Mouse (Mus musculus): ENCODE results near the gene Olfr222. TPM values are rescaled to one million over a fixed set of nuclear protein-coding genes. Genes with fewer than 3 reads are reported as not detected.

Gene Olfr222
- polyA plus RNA-seq, 1 experiment = not detected

DNA sequence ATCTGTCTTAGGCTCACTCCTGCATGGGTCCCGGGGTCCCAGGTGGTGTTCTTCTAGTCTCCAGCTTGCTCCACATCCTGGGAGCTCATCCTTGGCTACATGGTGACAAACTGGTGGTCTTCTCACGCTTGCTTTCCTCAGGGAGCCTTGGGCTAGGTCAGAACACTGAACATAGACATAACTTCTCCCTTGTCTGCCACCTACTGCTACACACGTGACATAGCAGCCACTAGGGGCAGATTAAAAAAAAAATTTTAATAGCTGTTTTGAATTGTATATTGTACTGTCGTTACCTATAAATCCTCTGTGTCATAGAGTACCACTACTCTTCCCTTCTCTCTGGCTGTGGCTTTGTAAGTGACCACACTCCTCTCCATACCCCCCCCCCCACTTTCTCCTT lies 20.1 kb upstream of the Olfr222 start:
- no peak for TF ChIP-seq POLR2A (IDR thresholded peaks at IDR 0.05; ENCODE audit: insufficient read depth, low read depth, low read length)
- TF ChIP-seq CTCF (IDR thresholded peaks at IDR 0.05; ENCODE audit: insufficient read depth, low read depth, low read length) = no peak
- 39% methylated on average over 4 of the region's 4 CpGs for WGBS
- no peaks in the 10 kb centered on the region for H3K4me1 ChIP-seq (ENCODE audit: control insufficient read depth, insufficient read depth, low read length)
- H3K4me3 ChIP-seq (ENCODE audit: insufficient read depth, low read depth, low read length) = no peak overlapping the region
- H3K27ac ChIP-seq (ENCODE audit: insufficient read depth, low read depth, low read length) = no peak overlapping the region

DNA sequence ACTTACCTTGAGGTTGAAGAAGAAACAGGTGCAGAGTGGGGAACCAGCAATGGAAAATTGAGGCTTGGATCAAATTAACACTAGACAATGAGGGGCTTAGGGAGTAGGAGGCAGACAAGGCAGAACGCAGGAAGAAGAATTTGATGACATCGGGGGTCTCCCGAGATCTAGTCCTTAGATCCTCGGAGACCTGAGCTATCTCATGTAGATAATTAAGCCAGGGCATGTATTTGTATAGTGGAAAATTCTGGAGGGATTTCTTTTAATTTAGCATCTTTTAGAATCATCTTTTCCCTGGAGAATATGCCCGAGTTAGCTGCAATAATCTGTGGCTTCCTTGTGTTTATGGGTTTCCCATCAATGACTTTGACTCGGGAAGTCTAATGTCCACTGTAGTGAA lies 17.2 kb upstream of the Olfr222 start, which contains the start of gene Olfr223:
Gene Olfr223 (minus strand): TSS at position 101 of the 400 bp plus-strand sequence.
- H3K4me1 ChIP-seq (ENCODE audit: control insufficient read depth, insufficient read depth, low read length) = no peaks in the 10 kb centered on the region
- TF ChIP-seq POLR2A (IDR thresholded peaks at IDR 0.05; ENCODE audit: insufficient read depth, low read depth, low read length) = no peak
- no peak within 1 kb of the TSS for H3K27ac ChIP-seq (ENCODE audit: insufficient read depth, low read depth, low read length)
- WGBS = 85% methylated on average over 6 of the region's 6 CpGs
- no peak within 1 kb of the TSS for H3K4me3 ChIP-seq (ENCODE audit: insufficient read depth, low read depth, low read length)

GRCm38 (mm10) chr11:59589496-59589895 lies 13.5 kb upstream of the Olfr222 start:
- no peaks in the 10 kb centered on the region for H3K4me1 ChIP-seq (ENCODE audit: control insufficient read depth, insufficient read depth, low read length)
- 92% methylated on average over 8 of the region's 8 CpGs for WGBS
- H3K27ac ChIP-seq (ENCODE audit: insufficient read depth, low read depth, low read length) = no peak overlapping the region
- TF ChIP-seq POLR2A (IDR thresholded peaks at IDR 0.05; ENCODE audit: insufficient read depth, low read depth, low read length) (no peak), CTCF (IDR thresholded peaks at IDR 0.05; ENCODE audit: insufficient read depth, low read depth, low read length) (no peak)
- no peak overlapping the region for H3K4me3 ChIP-seq (ENCODE audit: insufficient read depth, low read depth, low read length)

DNA sequence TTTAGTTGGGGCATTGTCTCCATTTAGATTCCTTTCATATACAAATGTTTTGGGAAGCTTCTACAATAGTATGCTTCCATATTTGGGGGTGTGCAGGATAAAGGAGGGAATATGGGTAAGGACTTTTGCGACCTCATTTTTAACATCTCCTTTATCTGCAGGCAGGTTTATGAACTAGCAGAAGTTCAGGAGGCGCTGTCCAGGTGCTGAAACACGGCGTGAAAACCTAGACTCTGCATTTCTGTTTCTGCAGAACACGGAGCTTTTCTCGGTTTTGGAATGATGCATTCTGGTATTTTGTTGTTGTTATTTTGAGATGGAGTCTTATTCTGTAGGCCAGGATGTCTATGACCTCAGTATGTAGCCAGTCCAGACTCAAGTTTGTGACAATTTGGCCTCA lies 8.5 kb upstream of the Olfr222 start:
- WGBS = 51% methylated on average over 6 of the region's 6 CpGs
- H3K27ac ChIP-seq (ENCODE audit: insufficient read depth, low read depth, low read length) = no peak overlapping the region
- no peaks in the 10 kb centered on the region for H3K4me1 ChIP-seq (ENCODE audit: control insufficient read depth, insufficient read depth, low read length)
- no peak overlapping the region for H3K4me3 ChIP-seq (ENCODE audit: insufficient read depth, low read depth, low read length)
- TF ChIP-seq CTCF (IDR thresholded peaks at IDR 0.05; ENCODE audit: insufficient read depth, low read depth, low read length) (no peak), POLR2A (IDR thresholded peaks at IDR 0.05; ENCODE audit: insufficient read depth, low read depth, low read length) (no peak)

DNA sequence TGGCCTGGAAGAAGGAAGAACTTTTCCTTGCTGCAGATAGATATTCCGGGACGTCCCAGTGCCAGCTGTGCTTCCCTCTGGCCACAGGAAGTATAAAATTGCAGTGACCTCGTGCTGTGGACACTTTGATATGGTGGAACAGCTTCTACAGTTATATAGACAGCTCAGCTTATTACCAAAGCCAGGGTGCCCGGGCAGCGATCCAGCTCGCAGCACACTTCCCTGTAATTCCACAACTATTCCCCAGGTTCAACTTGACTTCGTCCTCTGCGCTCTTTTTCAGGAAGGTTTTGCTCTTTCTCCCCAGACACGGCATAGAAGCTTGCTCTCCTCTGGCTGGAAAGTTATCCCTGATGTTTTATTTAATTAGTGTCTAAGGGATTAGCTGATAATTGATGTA lies 309 bp downstream of the Olfr222 start:
- Histone ChIP-seq H3K4me3 (ENCODE audit: insufficient read depth, low read depth, low read length) (no peak overlapping the region), H3K4me1 (ENCODE audit: control insufficient read depth, insufficient read depth, low read length) (no peaks in the 10 kb centered on the region), H3K27ac (ENCODE audit: insufficient read depth, low read depth, low read length) (no peak overlapping the region)
- no peak for TF ChIP-seq CTCF (IDR thresholded peaks at IDR 0.05; ENCODE audit: insufficient read depth, low read depth, low read length)
- no peak for TF ChIP-seq POLR2A (IDR thresholded peaks at IDR 0.05; ENCODE audit: insufficient read depth, low read depth, low read length)
- WGBS = 58% methylated on average over 9 of the region's 9 CpGs

DNA sequence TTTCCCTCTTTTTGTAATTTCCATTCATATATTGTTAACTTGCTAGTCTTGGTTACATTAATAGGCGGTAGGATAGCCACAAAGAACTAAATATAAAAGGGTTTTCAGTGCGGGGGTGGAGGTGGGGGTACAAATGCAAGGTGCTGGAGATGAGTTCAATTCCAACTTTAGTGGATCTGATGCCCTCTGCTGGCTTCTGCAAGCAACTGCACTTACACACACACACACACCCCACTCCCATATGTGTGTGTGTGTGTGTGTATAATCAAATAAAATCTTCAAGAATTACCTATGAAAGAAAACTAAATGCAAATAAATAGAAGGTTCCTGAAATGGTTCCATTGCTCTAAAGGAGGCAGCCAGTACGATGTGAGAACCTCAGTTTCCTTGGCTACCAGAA lies 6.7 kb downstream of the Olfr222 start:
- no peak for TF ChIP-seq CTCF (IDR thresholded peaks at IDR 0.05; ENCODE audit: insufficient read depth, low read depth, low read length)
- TF ChIP-seq POLR2A (IDR thresholded peaks at IDR 0.05; ENCODE audit: insufficient read depth, low read depth, low read length) = no peak
- Histone ChIP-seq H3K4me3 (ENCODE audit: insufficient read depth, low read depth, low read length) (no peak overlapping the region), H3K27ac (ENCODE audit: insufficient read depth, low read depth, low read length) (no peak overlapping the region), H3K4me1 (ENCODE audit: control insufficient read depth, insufficient read depth, low read length) (no peaks in the 10 kb centered on the region)
- WGBS = 36% methylated on average over 3 of the region's 3 CpGs

GRCm38 (mm10) chr11:59562837-59563236 lies 13.2 kb downstream of the Olfr222 start:
- Histone ChIP-seq H3K4me3 (ENCODE audit: insufficient read depth, low read depth, low read length) (no peak overlapping the region), H3K27ac (ENCODE audit: insufficient read depth, low read depth, low read length) (no peak overlapping the region), H3K4me1 (ENCODE audit: control insufficient read depth, insufficient read depth, low read length) (no peaks in the 10 kb centered on the region)
- no peak for TF ChIP-seq CTCF (IDR thresholded peaks at IDR 0.05; ENCODE audit: insufficient read depth, low read depth, low read length)
- TF ChIP-seq POLR2A (IDR thresholded peaks at IDR 0.05; ENCODE audit: insufficient read depth, low read depth, low read length) = no peak
- WGBS = 62% methylated on average over 9 of the region's 9 CpGs

- H3K4me3 ChIP-seq (ENCODE audit: insufficient read depth, low read depth, low read length) = no peak overlapping the region
- no peak for TF ChIP-seq CTCF (IDR thresholded peaks at IDR 0.05; ENCODE audit: insufficient read depth, low read depth, low read length)
- no peak for TF ChIP-seq POLR2A (IDR thresholded peaks at IDR 0.05; ENCODE audit: insufficient read depth, low read depth, low read length)
- H3K4me1 ChIP-seq (ENCODE audit: control insufficient read depth, insufficient read depth, low read length) = no peaks in the 10 kb centered on the region
- H3K27ac ChIP-seq (ENCODE audit: insufficient read depth, low read depth, low read length) = no peak overlapping the region
- 92% methylated on average over 4 of the region's 4 CpGs for WGBS
Observed at GRCm38 (mm10) chr11:59562336-59562735, 13.7 kb downstream of the Olfr222 start.

DNA sequence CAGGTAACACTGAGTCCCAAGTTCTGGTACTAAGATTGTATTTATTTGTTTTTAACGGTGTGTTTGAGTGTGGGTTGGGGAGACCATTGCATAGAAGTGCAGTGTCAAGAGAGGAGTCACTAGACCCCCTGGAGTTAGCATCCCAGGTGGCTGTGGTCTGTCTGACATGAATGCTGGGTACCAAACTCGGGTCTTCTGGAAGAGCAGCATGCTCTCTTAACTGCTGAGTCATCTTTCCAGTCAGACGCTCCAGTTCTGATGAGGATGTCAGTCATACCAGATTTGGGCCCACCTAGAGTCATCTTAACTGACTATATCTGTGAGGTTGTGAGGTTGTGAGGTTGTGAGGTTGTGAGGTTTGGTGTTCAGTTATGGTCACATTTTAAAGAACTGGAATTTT lies 15.1 kb downstream of the Olfr222 start:
- Histone ChIP-seq H3K27ac (ENCODE audit: insufficient read depth, low read depth, low read length) (no peak overlapping the region), H3K4me3 (ENCODE audit: insufficient read depth, low read depth, low read length) (no peak overlapping the region), H3K4me1 (ENCODE audit: control insufficient read depth, insufficient read depth, low read length) (no peaks in the 10 kb centered on the region)
- 82% methylated on average over 3 of the region's 3 CpGs for WGBS
- TF ChIP-seq CTCF (IDR thresholded peaks at IDR 0.05; ENCODE audit: insufficient read depth, low read depth, low read length) = no peak
- no peak for TF ChIP-seq POLR2A (IDR thresholded peaks at IDR 0.05; ENCODE audit: insufficient read depth, low read depth, low read length)

- H3K4me3 ChIP-seq (ENCODE audit: insufficient read depth, low read depth, low read length) = no peak overlapping the region
- 83% methylated on average over 8 of the region's 8 CpGs for WGBS
- H3K4me1 ChIP-seq (ENCODE audit: control insufficient read depth, insufficient read depth, low read length) = no peaks in the 10 kb centered on the region
- TF ChIP-seq CTCF (IDR thresholded peaks at IDR 0.05; ENCODE audit: insufficient read depth, low read depth, low read length) = no peak
- no peak for TF ChIP-seq POLR2A (IDR thresholded peaks at IDR 0.05; ENCODE audit: insufficient read depth, low read depth, low read length)
- H3K27ac ChIP-seq (ENCODE audit: insufficient read depth, low read depth, low read length) = no peak overlapping the region
Observed at GRCm38 (mm10) chr11:59554535-59554934, 21.5 kb downstream of the Olfr222 start.
